Mouse (Mus musculus) lung, postnatal 0 days (tissue): ENCODE data around the gene Gm13283.

Source experiments
- CTCF ChIP-seq: IDR thresholded peaks from 2 replicates; pipeline ENCODE4 v1.5.1; 2016; ENCODE audit warnings: antibody characterized with exemption, mild to moderate bottlenecking
- EP300 ChIP-seq: IDR thresholded peaks from 2 replicates; pipeline ENCODE4 v1.6.1; 2016; ENCODE audit warnings: antibody characterized with exemption, mild to moderate bottlenecking, control low read depth

GRCm38 (mm10) chr4:88739036-88739435 is 20.9 kb upstream of the Gm13283 start:
- no peak for TF ChIP-seq CTCF
- TF ChIP-seq EP300: no peak
